Mouse (Mus musculus): ENCODE data around the gene Syt17. TPM values are rescaled to one million over a fixed set of nuclear protein-coding genes. Genes with fewer than 3 reads are reported as not detected.

Syt17 gene
- total and polyA plus RNA-seq, 3 experiments, result not detected

GRCm38 (mm10) chr7:118369705-118370104, 78.3 kb downstream of the Syt17 start:
- Histone ChIP-seq H3K79me2 (replicated peaks; ENCODE audit: control insufficient read depth, extremely low read depth, insufficient read depth, poor library complexity, severe bottlenecking) (no peaks in the 10 kb centered on the region), H3K36me3 (replicated peaks in 1 of 2; ENCODE audit: control insufficient read depth in 1 of 2, insufficient read depth in 1 of 2, low read length in 1 of 2) (no peaks in the 10 kb centered on the region), H3K27me3 (replicated peaks) (peaks cover 6% of the 10 kb centered on the region), H3K9me3 (replicated peaks; ENCODE audit: low read length) (no peaks in the 10 kb centered on the region), H3K4me2 (ENCODE audit: insufficient read depth, low read depth, poor library complexity, severe bottlenecking) (no peak overlapping the region), H3K9ac (ENCODE audit: insufficient read depth, low read depth) (no peak overlapping the region), H3K4me3 (replicated peaks in 1 of 3; ENCODE audit: low read depth in 2 of 3, low read length in 2 of 3, poor library complexity in 1 of 3) (no peak overlapping the region), H3K4me1 (ENCODE audit: control insufficient read depth in 1 of 2, insufficient read depth in 2 of 2) (no peaks in the 10 kb centered on the region), H3K27ac (ENCODE audit: insufficient read depth, low read depth) (no peak overlapping the region)
- no peak for DNase-seq (ENCODE audit: extremely low read depth)
- dilution Hi-C loops (cut with MboI; ENCODE audit: extremely low pct_ligation_motif_present, extremely low pct_unique_long_range_greater_than_20kb, low sequenced_read_pairs) (no loop called here), in situ Hi-C loops (cut with MboI; ENCODE audit: low pct_ligation_motif_present, low pct_unique_long_range_greater_than_20kb, low sequenced_read_pairs) (no loop called here)
- no peak for TF ChIP-seq IRF4 (IDR thresholded peaks at IDR 0.05; ENCODE audit: low read depth, low read length)
- no peak for TF ChIP-seq HCFC1 (IDR thresholded peaks at IDR 0.05; ENCODE audit: low read depth, low read length)
- TF ChIP-seq MAFK (IDR thresholded peaks at IDR 0.05; ENCODE audit: insufficient replicate concordance, low read length), result no peak
- no peak for TF ChIP-seq TBP (conservative IDR thresholded peaks at IDR 0.05; ENCODE audit: low read depth, low read length)
- no peak for TF ChIP-seq MEF2A (IDR thresholded peaks at IDR 0.05; ENCODE audit: borderline replicate concordance, low read depth, low read length)
- TF ChIP-seq BHLHE40 (IDR thresholded peaks at IDR 0.05; ENCODE audit: low read depth, low read length), result no peak
- no peak for TF ChIP-seq MAX (IDR thresholded peaks at IDR 0.05; ENCODE audit: low read length)
- no peak for TF ChIP-seq KAT2A (IDR thresholded peaks at IDR 0.05; ENCODE audit: insufficient replicate concordance, low read length)
- TF ChIP-seq NRF1 (IDR thresholded peaks at IDR 0.05; ENCODE audit: low read depth, low read length), result no peak
- TF ChIP-seq EP300 (IDR thresholded peaks at IDR 0.05; ENCODE audit: low read length), result no peak
- no peak for TF ChIP-seq ZMIZ1 (IDR thresholded peaks at IDR 0.05; ENCODE audit: low read depth, low read length)
- no peak for TF ChIP-seq POLR2A (IDR thresholded peaks at IDR 0.05; ENCODE audit: low read depth, low read length)
- TF ChIP-seq CTCF (conservative IDR thresholded peaks at IDR 0.05 in 1 of 2, IDR thresholded peaks at IDR 0.05 in 1 of 2; ENCODE audit: low read depth in 2 of 2, low read length in 2 of 2), result no peak
- TF ChIP-seq SMC3 (IDR thresholded peaks at IDR 0.05; ENCODE audit: low read depth, low read length), result no peak
- no peak for TF ChIP-seq USF1 (IDR thresholded peaks at IDR 0.05; ENCODE audit: low read depth, low read length)

GRCm38 (mm10) chr7:118365902-118366301, 82.1 kb downstream of the Syt17 start:
- no peaks in the 10 kb centered on the region for H3K36me3 ChIP-seq (replicated peaks in 1 of 2; ENCODE audit: control insufficient read depth in 1 of 2, insufficient read depth in 1 of 2, low read length in 1 of 2)
- H3K9ac ChIP-seq (ENCODE audit: insufficient read depth, low read depth), result no peak overlapping the region
- TF ChIP-seq PAX5 (IDR thresholded peaks at IDR 0.05; ENCODE audit: low read length), result no peak
- no peak for TF ChIP-seq BHLHE40 (IDR thresholded peaks at IDR 0.05; ENCODE audit: low read depth, low read length)
- TF ChIP-seq HCFC1 (IDR thresholded peaks at IDR 0.05; ENCODE audit: low read depth, low read length), result no peak
- TF ChIP-seq NELFE (IDR thresholded peaks at IDR 0.05; ENCODE audit: low read depth, low read length), result no peak
- no peak for TF ChIP-seq GABPA (IDR thresholded peaks at IDR 0.05; ENCODE audit: insufficient replicate concordance, low read depth, low read length)
- no peak for TF ChIP-seq ZMIZ1 (IDR thresholded peaks at IDR 0.05; ENCODE audit: low read depth, low read length)
- TF ChIP-seq JUN (IDR thresholded peaks at IDR 0.05; ENCODE audit: insufficient read depth, low read depth, low read length), result no peak
- no peak for TF ChIP-seq MEF2A (IDR thresholded peaks at IDR 0.05; ENCODE audit: borderline replicate concordance, low read depth, low read length)
- no peak for TF ChIP-seq CHD1 (IDR thresholded peaks at IDR 0.05; ENCODE audit: low read depth, low read length)
- in situ Hi-C loops (cut with MboI; ENCODE audit: low pct_ligation_motif_present, low pct_unique_long_range_greater_than_20kb, low sequenced_read_pairs) (no loop called here), dilution Hi-C loops (cut with MboI; ENCODE audit: extremely low pct_ligation_motif_present, extremely low pct_unique_long_range_greater_than_20kb, low sequenced_read_pairs) (no loop called here)
- H3K79me2 ChIP-seq (replicated peaks; ENCODE audit: control insufficient read depth, extremely low read depth, insufficient read depth, poor library complexity, severe bottlenecking), result no peaks in the 10 kb centered on the region
- H3K4me2 ChIP-seq (ENCODE audit: insufficient read depth, low read depth, poor library complexity, severe bottlenecking), result no peak overlapping the region
- no peaks in the 10 kb centered on the region for H3K9me3 ChIP-seq (replicated peaks; ENCODE audit: low read length)
- H3K27ac ChIP-seq (ENCODE audit: insufficient read depth, low read depth), result no peak overlapping the region
- H3K27me3 ChIP-seq (replicated peaks), result peaks cover 23% of the 10 kb centered on the region
- no peaks in the 10 kb centered on the region for H3K4me1 ChIP-seq (ENCODE audit: control insufficient read depth in 1 of 2, insufficient read depth in 2 of 2)
- DNase-seq (ENCODE audit: extremely low read depth), result no peak
- no peak overlapping the region for H3K4me3 ChIP-seq (replicated peaks in 1 of 3; ENCODE audit: low read depth in 2 of 3, low read length in 2 of 3, poor library complexity in 1 of 3)
